Mouse (Mus musculus) naive thymus-derived CD4-positive, alpha-beta T cell, adult 2 months (primary cell): Measurements from ENCODE around the gene Unk.

Source experiments
- DNase-seq: peaks from one replicate; pipeline ENCODE4 v3.0.0-alpha.2; 2011; ENCODE audit warnings: low read depth

Gene Unk

DNA sequence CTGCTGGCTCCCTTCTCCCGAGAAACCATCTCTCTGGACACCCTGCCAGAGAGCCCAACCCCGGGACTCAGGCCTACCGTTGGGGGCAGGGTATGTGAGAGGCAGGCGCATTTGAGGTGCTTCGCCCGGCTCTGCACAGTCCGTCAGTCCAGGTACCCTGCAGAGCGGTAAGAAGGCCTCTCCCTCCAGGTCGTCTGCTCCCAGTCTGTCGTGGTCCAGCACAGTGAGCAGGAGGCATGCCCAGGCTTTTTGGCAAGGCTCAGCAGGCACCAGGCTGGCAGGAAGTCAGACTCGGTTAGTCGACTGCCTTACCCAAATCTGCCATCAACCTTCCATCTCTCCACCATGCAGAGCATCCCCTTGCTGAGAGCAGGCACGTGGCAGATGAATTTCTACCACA is 33.4 kb downstream of the Unk start:
- no peak for DNase-seq

DNA sequence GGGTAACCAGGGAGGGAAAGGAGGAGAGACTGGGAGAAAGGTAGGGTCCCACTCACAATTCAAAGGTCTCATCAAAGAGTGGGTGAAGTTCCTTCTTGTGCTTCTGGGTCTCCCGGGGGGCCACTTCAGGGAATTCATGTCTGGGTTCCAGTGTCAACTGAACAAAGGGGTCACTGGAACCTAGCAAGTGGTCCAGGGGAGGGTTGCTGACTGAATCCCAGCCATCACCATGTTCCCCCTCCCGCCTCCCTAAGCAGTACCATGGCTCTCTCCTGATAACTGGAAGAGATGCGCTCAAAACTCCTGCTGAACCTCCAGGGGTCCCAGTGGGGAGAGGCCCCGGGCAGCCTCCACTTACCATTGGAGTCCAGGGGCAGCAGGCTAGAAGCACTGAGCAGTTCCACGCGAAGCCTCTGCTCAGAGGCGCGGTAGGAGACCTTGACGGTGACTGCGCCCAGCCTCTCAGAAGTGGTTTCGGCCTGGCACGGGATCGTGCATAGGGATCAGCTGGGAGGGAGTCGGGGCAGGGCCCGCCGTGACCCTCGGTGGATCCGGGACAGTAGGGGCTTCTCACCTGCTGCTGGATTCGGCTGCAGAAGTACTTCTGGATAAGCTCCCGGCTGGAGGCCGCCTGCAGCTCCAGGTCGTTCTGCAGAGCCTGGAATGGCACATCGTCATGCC is 34.2 kb downstream of the Unk start:
- no peak for DNase-seq

DNA sequence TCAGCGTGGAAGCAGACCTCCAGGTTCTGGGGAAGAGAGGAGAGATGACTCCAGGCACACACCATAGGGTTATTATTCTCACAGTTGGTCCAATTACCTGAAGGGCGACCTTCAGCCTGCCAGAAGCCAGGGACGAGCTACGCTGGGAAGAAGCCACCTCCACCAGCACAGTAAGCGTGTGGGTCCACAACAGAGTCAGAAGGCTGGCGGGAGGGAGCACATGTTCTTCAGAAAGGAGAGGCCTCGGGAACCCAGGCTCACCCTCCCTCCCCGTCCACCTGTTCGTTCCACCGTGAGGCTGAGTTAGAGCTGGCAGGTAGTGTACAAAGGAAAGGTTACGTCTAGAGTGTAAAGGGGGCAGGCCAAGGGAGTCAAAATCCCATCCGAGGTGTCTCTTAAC is 35.2 kb downstream of the Unk start:
- DNase-seq, result no peak

DNA sequence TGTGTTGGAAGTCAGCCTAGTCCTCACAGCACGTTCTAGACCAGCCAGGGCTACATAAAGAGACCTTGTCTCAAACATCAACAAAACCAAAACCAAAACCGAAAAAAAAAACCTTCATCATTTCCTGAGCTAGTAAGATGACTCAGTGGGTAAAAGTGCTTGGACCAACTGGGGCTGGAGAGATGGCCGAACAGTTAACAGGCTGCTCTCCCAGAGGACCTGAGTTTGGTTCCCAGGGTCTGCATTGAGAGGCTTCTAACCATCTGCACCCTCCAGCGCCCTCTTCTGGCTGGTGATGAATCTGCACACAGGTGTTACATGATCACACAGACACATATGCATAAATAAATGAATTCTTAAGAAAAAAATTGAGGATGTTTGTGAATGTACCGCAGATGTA is 41.4 kb downstream of the Unk start:
- DNase-seq, result peak; percentile 74

DNA sequence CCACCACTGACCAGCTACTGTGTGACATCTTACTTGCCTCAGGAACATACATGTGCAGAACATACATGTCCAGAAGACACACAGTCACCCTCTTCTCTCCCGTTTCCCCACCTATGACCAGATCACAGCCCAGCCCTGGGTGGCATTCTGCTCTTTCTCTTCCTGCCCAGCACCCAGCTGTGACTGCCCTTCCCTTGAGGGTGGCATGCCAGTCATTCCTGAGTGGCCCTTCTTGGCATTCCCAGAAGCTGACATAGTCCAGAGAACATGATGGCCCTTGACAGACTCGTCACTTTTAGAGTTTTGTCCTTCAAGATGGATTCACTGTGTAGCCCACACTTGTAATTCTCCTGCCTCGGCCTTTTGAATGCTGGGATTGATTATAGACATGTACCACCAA is 42.5 kb downstream of the Unk start:
- no peak for DNase-seq

DNA sequence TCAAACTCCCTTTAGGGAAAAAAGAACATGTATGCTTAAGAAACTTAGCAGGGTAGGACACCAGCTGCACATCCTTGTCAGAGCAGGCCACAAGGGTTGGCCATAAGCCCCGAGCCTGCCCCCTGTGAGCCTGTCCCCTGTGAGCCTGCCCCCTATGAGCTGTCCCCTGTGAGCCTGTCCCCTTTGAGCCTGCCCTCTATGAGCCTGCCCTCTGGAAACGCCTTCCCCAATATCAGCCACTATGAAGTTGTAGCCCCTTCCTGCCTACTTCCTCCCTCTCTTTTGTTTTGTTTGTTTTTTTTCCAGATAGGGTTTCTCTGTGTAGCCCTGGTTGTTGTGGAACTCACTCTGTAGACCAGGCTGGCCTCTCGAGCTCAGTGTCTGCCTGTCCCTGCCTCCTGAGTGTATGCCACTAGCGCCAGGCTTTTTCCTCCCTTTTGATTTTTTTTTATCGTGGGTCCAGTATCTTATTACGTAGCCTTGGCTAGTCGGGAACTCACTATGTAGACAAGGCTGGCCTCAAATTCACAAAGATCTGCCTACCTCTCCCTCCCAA is 44.4 kb downstream of the Unk start:
- no peak for DNase-seq

DNA sequence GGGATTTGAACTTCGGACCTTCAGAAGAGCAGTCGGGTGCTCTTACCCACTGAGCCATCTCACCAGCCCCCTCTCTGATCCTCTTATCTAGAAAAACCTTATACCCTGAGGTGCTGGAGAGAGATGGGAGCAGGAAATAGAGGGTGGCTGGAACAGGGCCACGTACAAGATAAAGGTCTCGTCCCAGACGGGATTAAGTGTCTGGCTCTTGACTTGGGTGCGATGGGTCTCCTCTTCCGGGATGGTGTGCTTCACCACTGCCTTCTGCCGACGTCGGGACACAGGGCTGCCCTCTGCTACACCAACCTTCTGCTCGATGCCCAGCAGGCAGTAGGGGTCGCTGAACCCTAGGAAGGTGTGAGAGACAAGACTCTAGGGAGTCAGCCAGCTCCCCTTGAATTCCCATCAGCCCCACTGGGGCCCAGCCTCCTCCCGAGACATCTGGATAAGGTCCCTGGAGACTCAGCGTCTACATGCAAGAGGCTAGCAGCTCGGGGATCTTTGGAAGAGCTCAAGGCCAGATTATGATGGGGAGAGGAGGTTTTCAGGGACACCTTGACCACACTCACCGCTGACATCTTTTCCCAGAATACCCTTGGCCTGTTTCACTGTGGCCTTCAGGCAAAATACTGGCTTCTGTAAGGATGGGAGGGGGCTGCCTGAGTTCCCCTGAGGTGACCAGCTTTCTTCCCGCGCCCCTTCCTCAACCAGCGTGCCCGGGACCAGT is 45.6 kb downstream of the Unk start:
- no peak for DNase-seq

DNA sequence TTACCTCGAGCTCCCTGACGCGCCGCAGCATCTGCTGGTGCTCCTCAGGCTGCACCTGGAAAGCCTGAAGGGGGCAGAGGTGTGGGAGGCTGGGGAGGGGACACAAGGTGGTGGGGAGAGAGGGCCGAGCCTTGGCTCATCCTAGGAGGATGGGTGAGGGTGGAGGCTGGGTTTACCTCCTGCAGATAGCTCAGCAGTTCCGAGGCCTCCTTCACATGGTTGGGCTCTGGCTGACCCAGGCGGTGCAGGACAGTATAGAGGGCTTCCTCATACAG is 46.1 kb downstream of the Unk start:
- no peak for DNase-seq

DNA sequence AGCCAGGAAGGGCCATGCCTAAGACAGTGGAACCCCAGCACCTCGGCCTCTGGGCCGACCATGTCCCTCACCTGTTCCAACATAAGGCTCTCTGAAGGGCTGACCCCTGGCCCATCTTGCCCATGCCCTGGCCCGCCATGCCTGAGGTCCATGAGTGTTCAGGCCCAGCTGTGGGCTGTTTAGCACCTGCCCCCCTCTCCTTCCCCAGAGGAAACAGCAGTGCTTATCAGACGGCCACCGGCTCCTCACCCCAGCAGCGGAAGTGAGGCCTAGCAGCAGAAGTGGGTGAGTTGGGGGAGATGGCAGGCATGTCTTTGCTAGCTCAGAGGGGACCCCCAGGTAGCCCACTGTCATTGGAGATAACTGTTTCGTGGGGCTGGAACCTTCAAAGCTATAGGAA is 46.7 kb downstream of the Unk start:
- peak; percentile 65 for DNase-seq

DNA sequence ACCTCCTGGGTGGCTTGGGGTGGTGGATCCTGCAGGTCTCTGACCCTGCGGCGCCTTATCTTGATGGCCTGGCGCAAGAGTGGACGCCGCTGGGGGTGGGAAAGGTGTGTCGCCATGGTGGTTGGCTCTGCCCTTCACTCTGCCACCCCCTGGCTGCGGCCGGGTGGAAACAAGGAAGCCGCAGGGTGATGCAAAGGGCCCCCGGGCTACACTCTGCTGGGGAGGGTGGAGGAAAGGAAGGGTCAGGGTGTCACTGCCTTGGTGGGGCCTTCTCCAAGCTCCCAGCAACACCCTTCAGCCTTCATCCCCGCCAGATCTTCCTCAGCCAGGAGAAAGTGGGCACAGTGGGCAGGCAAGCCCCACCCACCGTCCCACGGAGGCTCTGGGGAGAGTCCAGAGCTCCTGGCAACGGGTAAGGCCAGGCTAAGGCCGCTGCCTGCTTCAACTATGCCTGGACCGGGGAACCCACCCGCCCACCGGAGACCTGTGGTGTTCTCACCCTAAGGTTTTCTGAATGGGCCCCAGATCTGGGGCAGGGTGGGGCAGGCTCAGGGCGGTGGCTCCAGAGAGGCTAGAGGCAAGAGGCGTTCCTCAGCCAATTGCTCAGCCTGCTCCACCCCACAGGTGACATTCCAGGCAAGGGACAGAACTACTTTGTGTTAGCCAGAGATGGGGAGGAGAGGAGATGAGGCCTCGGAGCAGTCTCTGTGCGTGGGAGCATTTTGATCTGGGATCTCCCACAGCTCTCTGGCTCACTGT is 47.5 kb downstream of the Unk start, which contains the start of gene Unc13d:
Gene Unc13d (minus strand): TSS at position 516 of the 759 bp plus-strand sequence.
- DNase-seq, result peak; percentile 63

DNA sequence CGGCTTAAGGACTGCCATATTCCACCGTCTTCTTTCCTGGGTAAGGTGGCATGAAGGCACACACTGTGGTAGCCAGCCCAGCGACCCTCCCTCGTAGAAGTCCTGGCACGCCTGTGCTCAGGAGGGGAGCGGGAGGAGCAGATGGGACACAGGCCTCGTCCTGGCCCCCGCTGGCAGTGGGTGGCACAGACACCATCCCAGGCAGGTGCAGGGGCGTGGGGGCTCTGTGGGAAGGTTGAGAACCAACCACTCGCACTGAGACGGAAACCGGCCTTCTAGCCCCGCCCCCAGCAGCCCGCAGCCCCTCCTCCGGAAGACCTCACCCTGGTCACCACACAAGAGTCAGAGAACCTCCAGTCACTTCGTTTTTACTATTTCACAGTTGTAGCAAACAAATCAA is 48.1 kb downstream of the Unk start:
- peak; percentile 89 for DNase-seq

DNA sequence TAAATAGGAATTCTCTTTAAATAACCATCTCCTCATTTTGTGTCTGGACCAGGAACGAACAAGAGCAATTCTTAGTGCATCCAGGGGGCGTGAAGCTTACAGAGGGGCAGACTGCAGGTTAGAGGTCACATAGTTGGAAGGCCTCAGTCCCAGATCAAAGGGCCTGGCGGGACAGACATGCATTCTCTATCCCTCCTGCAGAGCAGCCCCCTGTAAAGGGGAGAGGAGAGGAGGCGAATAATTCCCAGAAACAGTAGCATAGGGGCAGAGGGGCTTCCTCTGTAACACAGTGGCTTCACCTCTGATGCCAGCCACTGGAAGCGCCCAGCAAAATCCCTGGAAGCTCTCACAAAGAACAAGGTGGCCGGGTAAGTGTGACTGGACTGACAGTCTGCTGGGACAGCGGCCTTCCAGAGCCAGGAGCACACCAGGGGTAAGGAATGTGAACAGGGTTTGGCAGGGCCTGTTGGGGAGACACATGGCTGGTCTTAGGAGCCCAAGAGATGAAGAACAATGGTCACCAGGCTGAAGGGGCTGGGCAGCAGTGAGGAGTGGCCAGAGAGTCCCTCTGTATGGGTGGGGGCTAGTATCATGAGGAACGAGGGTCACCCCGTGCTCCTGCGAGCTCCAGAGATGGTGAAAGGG is 48.7 kb downstream of the Unk start:
- no peak for DNase-seq

DNA sequence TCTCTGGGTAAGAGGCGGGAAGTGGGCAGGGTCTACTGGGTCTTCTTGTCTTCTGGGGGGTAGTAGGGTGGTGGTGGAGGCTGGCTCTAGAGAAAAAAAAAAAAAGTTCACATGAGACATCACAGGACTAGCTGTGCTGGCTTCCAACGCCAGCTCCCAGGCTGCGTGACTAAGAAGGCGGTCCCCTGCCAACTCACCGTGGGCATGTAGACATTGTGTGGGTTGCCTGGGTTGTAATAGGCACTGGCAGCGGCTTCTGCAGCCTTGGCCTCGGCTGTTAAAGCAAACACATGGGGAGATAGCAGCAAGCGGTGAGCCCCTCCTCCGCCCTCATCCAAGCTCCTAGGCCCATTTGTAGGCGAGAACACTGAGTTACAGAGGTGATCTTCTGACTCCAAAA is 49.4 kb downstream of the Unk start:
- no peak for DNase-seq

DNA sequence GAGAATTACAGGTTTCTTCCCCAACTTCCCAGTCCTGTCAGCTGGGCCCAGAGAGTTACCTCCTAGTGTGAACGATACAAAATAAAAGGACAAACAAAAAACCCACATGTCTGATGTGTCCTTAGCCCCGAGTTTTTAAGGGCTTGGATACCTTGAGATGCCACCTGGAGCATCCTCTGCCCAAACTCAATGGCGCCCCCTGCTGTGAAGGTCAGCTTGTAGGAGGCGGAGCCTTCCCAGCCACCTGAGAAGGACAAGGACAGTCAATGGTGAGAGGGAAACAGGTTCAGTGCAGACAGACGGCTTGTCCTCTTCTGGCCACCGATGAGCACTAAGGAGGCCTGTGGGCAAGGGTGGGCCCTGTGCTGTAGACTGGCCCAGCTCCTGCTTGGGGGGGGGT is 51.0 kb downstream of the Unk start:
- peak; percentile 87 for DNase-seq

DNA sequence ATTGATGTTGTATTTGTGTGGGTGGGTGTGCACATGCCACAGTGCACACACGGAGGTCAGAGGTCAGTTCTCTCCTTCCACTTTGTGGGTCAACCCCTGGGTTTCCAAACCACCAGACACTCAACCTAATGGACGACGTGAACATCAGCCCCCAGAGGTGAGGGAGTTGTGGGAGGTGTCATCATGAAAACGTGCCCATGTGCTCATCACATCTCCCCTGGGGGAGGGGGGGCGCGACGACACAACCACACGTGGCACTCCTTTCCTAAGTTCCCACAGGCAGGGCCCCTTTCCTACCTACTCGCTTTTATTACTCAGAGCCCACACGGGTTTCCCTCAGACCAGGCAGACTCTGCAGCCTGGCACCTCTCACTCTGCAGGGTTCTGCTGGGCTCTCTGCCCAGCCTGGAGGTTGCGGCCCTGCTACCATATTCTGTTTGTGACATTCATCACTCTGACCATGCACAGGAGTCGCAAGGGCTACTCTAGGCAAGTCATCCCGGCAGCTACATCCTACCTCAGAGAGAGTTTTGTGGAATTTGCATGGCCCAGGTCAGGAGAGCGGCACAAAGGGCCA is 53.1 kb downstream of the Unk start:
- no peak for DNase-seq

DNA sequence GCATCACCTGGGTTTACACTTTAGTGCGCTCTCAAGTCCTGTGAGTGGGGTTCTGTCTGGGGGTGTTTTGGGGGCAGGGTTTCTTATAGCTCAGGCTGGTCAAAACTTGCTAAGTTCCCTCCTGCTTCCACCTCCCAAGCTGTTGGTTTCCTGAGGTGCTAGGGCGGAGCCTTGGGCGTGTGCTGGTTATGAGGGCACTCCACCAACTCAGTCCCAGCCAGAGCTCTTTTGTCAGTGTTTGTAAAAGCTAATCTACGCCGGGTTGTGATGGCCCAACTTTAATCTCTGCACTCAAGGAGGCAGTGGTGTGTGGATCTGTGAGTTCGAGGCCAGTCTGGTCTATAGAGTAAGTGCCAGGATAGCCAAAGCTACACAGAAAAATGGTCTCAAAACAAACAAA is 54.0 kb downstream of the Unk start:
- no peak for DNase-seq

DNA sequence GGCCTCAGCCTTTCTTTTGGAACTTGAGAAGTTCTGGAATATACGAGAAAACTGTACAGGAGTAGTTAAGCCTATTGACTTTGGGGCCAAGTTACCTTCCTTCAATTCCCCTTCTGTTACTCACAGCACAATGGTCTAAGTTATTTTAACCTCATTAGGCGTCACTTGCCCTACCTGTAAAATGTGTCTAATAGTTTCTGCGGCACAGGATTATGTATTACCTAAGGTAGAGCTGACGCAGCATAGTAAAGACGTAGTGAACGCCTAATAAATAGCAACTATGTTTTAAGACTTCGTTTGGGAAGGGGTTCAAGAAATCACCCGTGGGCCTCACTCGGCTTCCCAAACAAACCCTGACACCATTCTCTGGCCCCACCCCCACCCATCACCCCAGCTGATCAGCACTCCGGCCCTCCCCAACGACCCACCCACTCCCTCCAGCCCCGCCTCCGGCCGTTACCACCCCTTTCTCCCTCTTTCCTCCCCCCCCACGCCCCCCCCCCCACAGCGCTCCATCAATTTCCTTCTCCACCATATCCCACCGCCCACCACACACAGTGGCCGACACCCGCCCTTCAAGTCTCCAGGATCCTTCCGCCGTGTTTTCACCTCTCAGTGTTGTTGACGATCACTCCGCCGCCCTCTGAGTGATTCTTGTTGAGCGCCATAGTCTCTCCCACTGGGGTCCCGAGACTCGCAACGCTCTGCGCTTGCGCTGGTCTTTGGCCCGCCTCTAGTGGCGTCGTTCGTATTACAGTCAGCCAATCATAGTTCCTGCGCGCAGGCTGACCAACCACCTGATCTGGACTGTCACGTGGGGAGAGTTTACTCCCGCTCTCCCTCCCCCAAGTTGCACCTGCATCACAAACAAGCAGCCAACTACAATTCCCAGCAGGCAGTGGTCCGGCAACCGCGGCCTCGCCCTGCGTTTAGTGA is 56.4 kb downstream of the Unk start, which contains the start of gene Wbp2:
Gene Wbp2 (minus strand): TSS at position 738 of the 936 bp plus-strand sequence.
- peak; percentile 99 for DNase-seq

DNA sequence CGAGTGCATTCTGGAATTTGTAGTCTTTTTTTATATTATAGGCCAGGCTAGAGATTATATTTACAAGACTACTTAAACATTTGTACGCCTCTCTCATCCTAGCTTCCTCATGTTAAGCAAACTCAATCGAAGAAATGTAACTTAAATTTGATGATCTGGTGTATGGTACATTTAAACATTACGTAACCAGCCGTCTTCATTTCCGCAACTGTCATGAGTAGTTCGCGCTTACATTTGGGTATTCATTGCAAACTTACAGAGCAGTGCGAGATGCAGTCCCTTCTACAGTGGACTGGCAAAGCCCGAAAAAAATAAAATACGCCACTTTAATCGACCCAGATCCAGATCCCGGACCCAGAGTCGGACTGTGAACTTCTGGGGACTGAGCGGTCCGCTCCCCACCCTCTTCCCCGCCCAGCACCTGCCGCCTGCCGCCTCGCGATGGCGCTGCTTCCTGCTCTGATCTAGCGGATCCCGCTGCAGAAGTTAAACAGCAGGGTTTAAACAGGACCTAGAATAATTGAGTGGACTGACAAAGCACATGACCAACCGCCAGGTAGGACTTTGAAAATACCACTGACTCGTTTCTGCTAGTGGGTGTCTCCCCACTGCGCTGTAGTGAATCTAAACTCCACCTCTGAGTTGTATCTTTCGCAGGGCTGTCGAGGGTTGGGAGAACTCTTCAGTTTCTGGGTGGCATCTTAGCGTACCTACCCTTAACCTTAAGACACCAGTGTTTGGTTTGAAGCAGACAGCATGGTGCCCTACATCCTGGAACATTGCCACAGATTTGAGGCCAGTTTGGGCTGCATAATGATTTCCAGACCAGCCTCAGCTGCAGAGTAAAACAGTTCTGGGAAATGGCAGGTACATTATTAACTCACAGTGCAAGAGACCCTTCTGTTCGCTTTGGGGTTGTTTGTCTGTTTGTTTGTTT is 57.3 kb downstream of the Unk start:
- peak; percentile 93 for DNase-seq

DNA sequence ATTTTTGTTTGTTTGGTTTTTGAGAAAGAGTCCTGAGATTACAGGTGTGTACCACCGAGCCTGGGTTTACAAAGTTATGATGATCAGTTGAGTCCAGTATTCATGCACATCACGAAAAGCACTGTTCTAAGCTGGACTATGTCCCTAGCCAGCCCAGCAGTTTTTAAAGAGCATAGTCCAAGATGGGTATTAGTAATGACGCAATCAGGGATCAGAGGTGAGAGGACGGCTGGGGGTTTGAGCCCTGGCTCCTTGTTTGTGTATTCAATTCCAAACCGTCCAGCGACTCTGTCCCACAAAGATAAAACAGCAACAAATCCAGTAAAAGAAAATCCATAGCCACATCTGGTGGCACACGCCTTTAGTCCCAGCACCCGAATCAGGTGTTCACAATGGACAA is 58.1 kb downstream of the Unk start:
- no peak for DNase-seq
